Mouse (Mus musculus) neural tube, embryonic 12.5 days (tissue): ENCODE data around the gene Gm21366. TPM values are rescaled to one million over a fixed set of nuclear protein-coding genes. Genes with fewer than 3 reads are reported as not detected.
"Not testable (repeated sequence)": the region's sequence is repeated elsewhere in the genome, so short reads cannot be mapped to it uniquely, and the experiment has no call there.

Source experiments
- ATAC-seq: fragments of 200-750 bp; cut with Nextera tagmentation; 2 replicates; pipeline ENCODE4 v1.8.0; 2017; ENCODE audit warnings: low read depth, mild to moderate bottlenecking, moderate TSS enrichment, moderate library complexity; ENCODE audit not compliant: low FRiP score
- H3K27ac ChIP-seq: fragments of 300-500 bp; sonication (generic); 2 replicates; pipeline ENCODE4 v1.5.1; 2016
- H3K27me3 ChIP-seq: fragments of 300-500 bp; sonication (generic); replicated peaks from 2 replicates; pipeline ENCODE4 v1.6.1; 2016; ENCODE audit warnings: mild to moderate bottlenecking
- H3K36me3 ChIP-seq: fragments of 300-500 bp; sonication (generic); 2 replicates; pipeline ENCODE4 v1.6.1; 2016; ENCODE audit warnings: mild to moderate bottlenecking
- H3K4me1 ChIP-seq: fragments of 300-500 bp; sonication (generic); 2 replicates; pipeline ENCODE4 v1.6.1; 2016
- H3K4me2 ChIP-seq: fragments of 300-500 bp; sonication (generic); replicated peaks from 2 replicates; pipeline ENCODE4 v1.6.1; 2016; ENCODE audit warnings: mild to moderate bottlenecking
- H3K4me3 ChIP-seq: fragments of 300-500 bp; sonication (generic); 2 replicates; pipeline ENCODE4 v1.5.1; 2016
- H3K9ac ChIP-seq: fragments of 300-500 bp; sonication (generic); 2 replicates; pipeline ENCODE4 v1.6.1; 2016; ENCODE audit warnings: mild to moderate bottlenecking
- H3K9me3 ChIP-seq: fragments of 300-500 bp; sonication (generic); 2 replicates; pipeline ENCODE4 v1.6.1; 2016; ENCODE audit warnings: mild to moderate bottlenecking
- WGBS: fragments of 180-500 bp; shearing (Covaris S2); methylation state at CpG from one replicate; pipeline ENCODE4 v1.1.7; 2016; 5-methylcytosine and 5-hydroxymethylcytosine counted together
- polyA plus RNA-seq: library from polyadenylated mRNA; unstranded; fragments of >200 nt; fragmentation: Nextera tagmentation; extraction: Ambion mirVana; gene quantifications from 2 replicates; pipeline ENCODE4 v1.2.1, GENCODE M21; 2016

The Gm21366 gene
- not detected in 2 replicates for polyA plus RNA-seq

- not testable (repeated sequence) for H3K36me3 ChIP-seq, H3K9ac ChIP-seq, H3K27ac ChIP-seq, H3K4me1 ChIP-seq, H3K9me3 ChIP-seq, ATAC-seq, H3K4me3 ChIP-seq, H3K27me3 ChIP-seq, H3K4me2 ChIP-seq
- WGBS, result no CpG with 5 or more reads among the region's 6 CpGs
Measured at GRCm38 (mm10) chrY:22861156-22861555, at the start of gene Gm21366. Gene Gm21366, minus strand, starts transcription at chrY:22861256.
